Mouse (Mus musculus) adrenal gland, postnatal 36 days (tissue): ENCODE data around the gene Gtf2i. TPM values are rescaled to one million over a fixed set of nuclear protein-coding genes. Genes with fewer than 3 reads are reported as not detected.

ENCODE experiments used
- DNase-seq, 2 experiments: peaks; one replicate each; pipeline ENCODE4 v3.0.0; 2021; ENCODE audit warnings: mixed read lengths in 1 of 2
- total RNA-seq, 2 experiments: library from RNA; stranded (reverse); gene quantifications; 2 replicates each; pipeline ENCODE4 v1.2.3; 2021

The Gtf2i gene
- total RNA-seq, 2 experiments from 2014 or later, result 230 to 239 TPM

DNA sequence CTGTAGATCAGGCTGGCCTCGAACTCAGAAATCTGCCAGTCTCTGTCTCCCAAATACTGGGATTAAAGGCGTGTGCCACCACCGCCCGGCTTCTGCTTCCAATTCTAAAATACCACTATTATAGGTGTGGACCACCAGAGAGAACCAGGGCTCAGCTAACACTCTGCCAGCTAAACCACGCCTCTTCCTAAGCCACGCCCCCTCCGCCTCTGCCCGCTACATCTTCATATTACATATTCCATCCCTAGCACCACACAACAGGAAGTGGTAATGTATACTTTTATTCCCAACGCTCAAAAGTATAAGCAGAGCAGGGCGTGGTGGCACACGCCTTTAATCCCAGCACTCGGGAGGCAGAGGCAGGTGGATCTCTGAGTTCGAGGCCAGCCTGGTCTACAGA lies 8.8 kb upstream of the Gtf2i start:
- DNase-seq, result no peak

DNA sequence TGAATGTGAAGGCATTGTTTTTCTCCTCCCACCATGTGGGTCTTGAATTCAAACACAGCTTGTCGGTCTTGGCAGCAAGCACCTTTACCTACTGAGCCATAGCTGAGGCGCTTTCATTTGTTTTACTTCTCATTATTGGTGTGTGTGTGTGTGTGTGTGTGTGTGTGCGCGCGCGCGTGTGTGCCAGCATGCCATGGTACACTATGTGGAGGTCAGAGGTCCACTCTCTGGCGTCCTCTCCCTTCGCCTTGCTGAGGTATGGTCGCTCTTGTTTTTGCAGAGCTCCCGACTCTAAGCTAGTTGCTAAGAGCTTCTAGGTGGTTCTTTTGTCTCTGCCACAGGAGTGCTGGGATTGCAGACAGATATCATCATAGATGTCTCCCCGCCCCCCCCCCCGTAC lies 7.8 kb upstream of the Gtf2i start:
- no peak for DNase-seq

DNA sequence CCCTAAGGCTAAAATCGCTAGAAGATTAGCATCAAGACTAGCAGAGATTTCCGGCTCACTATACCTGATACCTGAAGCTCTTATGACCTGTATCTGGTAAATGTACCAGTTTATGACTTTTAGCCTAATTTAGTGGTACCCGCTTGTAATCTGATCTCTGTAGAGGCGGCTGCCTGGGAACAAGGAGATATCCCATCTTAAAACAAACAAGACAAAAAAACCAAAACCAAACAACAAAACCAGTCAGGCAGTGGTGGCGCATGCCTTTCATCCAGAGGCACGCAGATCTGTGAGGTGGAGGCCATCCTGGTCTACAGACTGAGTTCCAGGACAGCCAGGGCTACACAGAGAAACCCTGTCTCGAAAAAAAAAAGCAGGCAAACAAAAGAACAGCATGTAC lies 7.1 kb upstream of the Gtf2i start:
- no peak for DNase-seq

DNA sequence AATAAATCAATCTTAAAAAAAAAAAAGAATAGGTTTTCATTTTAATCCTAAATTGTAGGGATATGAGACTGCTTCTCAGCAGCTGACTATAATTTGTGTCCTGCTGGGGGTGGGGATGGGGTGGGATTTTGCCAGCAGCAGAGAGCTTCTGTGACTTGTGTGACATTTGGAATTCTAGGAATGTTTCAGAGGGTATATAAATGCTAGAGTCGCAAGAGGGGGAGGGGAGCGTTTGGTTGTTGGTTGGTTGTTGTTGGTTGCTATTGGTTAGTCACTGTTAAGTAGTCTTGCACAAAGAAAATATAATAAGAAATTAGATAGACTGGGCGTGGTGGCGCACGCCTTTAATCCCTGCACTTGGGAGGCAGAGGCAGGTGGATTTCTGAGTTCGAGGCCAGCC lies 4.3 kb upstream of the Gtf2i start:
- no peak for DNase-seq

DNA sequence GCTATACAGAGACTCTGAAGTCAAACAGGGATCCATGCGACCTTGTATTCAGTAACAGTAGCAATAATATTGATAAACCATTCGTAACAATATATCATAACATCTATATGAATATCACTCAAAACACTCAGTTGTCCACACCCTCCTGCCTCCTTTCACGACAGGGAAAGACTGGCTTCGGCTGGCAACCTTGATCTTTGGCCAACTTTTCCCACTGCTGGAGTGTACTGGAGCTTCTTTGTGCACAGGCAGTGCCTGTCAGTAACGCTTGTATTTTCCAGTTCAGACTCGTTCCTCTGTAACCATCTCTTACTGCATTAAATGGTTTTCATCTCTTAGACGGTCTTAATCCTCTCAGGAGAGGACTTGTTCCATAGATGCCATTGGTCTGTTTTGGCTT lies 2.2 kb upstream of the Gtf2i start:
- peak; percentile 76 to 77 for DNase-seq

DNA sequence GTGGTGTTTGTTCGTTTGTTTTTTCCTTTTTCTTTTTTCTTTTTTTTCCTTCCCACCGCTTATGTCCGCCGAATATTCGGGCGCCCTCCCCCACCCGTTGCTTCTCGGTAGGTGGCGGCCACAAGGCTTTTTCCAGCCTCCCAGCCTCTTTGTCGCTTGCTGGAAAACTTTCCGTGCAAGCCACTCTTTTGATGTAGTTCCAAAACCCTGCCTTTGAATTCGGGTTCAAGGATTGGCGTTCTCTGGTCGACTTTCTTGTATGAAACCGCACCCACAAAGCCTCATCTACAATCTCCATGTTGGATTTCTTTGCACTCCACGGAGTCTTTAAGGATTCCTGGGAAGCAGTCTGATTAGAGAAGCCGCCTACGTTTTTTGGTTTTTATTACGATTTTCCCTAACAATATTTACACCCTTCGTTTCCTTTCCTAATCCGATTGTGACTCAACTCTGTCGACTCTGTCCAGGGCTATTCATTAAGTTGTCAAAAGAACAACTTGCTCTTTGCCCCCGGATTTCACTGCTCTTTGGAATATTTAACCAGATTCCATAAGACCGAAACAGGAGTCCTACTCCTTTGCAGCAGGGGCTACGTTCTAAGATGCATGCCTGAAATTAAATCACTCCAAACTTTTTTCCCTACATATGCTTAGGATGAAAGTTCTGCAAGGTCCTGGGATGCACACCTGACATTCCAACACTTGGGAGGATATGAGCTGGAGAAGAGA lies 1.2 kb upstream of the Gtf2i start:
- DNase-seq, result peak; percentile 83 to 88

DNA sequence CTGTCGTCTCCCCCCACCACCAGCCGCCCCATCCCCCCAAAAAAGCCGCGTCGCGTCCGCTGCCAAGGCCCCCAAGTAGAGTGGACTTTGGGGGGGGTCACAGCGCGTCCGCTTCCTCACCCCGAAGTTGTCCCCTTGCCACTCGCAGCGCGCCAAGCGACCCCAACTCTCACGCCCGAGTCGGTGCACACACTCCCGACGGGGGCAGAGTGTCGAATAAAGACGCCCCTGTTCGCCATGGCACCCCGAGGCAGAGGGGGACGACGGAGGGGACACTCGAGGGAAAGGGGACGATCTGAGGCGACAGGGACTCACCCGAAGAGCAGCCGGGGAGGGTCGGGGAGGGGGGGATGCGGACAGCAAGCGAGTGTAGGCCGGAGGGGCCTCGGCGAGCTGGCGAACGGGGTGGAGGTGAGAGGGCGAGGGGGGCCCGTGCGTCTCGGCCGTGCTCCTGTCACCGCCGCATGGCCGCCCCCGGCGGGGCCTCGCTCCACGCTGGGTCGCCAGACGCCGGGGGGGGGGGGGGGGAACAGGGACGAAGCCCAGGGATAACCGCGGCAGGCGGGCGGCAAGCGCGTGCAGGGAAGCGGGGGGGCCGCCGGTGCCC lies 389 bp downstream of the Gtf2i start:
- no peak for DNase-seq

DNA sequence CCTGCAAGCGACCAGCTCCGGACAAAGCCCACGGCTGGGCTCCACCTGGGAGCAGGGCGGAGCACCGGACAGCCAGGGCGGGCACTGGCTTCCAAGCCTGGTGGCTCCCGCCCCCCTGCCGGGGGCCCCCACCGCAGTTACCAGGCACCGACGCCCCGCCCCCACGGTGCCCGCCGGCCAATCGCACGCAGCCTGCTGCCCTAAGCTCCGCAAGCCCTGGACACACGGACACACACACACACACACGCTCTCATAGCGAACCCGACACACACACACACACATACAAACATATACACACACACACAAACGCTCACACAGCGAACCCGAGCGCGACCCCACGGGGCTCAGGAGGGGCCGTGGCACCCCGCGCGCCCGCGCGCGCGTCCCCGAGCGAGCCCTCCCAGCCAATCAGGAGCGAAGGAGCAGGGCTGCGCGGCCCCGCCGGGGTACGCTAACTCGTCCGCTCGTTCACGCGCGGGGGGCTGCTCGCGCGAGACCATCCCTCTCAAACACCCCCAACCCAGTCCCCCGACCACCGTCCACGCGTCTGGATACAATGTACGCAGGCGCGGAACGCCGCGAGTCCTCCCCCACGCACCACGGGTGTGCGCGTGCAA lies 1.0 kb downstream of the Gtf2i start:
- DNase-seq, result peak; percentile 98 to 99

DNA sequence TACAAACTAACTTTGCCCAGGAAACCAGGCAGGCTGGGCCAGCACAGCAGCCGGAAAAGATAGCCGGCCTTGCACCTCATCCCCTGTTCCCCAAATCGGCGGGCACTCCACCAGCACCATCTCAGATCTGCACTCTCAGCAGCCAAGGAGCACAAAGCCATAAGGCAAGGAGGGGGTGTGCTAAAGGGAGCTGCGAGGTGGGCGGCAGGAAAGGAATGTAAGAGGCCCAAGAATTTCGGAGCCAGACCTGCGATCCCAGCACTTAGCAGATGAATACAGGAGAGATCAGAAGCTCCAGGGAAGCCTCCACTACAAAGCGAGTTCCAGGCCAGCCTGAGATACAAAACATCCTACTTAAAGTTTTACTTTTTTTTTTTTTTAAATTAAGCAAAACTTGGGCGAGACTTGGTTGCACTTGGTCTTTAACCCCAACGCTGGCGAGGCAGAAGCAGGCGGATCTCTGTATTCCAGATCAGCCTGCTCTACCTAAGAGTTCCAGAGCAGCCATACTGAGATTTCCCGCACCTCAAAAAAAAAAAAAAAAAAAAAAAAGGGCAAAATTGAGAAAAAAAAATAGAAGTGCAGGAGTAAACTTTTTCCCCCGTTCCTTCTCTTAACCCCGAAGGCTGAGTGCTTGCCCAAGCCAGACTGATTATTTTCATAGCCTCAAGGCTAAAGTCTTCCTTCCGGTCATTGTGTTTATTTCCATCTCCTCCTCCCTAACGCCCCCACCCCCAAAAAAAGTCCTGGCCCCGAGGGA lies 1.7 kb downstream of the Gtf2i start:
- DNase-seq, result peak in 1 of 2 experiments; percentile 43

DNA sequence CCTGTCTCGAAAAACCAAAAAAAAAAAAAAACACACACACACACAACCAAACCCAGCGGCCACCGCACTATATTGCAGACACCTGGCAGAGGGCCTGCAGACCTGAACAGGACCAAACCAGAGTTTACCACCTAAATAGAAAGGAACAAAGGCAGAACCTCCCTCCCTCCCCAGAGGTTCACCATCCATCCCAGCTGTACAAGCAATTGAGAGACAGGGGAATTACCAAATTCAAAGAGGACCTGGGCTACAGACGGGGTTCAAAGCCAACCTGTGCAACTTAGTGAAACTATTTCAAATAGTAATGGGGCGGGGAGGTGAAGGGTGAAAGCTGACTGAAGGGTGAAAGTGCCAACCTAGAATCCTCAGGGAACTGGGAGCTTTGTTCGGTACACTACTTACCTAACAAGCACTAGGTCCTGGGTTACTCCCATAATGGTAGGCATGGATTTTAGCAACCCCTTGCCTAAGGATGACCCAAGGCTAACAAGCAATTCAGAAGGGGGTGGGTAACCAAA lies 2.6 kb downstream of the Gtf2i start:
- no peak for DNase-seq

DNA sequence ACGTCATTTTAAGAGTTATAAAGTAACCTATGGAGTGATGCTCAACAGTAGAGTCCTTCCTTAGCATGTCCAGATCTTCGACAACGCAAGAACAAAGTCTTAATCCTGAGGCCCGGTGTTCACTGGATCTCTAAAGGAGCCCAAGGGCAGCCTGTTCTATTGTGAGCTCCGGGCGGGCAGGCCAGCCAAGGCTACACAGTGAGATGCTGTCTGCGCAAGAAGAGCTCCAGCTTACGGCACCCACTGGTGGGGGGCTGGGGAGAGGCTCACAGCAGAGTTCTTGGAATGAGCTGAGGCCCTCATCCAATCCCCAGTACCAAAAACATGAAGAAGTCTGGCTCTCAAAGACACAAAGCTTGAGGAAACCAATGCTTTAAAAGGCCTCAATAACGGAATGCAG lies 4.4 kb downstream of the Gtf2i start:
- DNase-seq, result peak; percentile 50 to 58

DNA sequence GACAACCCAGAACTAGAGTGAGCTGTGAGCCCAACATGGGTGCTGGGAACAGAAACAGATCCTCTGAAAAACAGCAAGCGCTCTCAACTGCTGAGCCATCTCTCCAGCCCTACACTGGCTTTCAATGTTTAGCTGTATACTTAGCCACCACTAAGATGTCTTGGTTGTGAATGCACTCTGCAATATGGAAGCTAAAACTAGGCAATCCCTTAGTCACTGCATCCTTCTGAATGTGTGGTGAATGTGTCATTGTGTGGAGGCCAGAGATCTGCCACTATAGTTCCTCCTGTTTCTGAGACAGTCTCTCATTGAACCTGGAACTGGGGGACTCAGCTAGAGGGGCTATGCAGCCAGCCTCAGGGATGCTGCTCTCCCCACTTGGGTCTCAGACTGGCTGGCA lies 5.2 kb downstream of the Gtf2i start:
- DNase-seq, result no peak

DNA sequence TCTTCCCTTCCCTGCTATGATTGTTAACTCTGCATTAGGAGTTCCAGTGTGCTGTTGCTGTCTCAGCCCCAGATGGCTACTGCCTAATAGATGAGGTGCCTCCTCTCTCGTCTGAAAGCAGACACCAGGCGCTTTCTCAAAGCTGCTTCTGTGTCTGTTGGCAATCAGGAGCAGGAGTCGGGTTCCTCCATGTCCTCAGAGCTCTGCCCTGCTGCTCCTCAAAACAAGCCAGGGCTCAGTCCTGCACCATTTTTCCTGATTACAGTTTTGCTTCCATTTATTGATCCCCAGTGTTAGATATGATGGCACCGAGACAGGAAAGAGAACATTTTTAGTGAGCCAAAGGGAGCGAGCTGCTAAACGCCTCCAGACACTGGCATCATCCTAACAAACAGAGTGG lies 9.9 kb downstream of the Gtf2i start:
- DNase-seq, result no peak

DNA sequence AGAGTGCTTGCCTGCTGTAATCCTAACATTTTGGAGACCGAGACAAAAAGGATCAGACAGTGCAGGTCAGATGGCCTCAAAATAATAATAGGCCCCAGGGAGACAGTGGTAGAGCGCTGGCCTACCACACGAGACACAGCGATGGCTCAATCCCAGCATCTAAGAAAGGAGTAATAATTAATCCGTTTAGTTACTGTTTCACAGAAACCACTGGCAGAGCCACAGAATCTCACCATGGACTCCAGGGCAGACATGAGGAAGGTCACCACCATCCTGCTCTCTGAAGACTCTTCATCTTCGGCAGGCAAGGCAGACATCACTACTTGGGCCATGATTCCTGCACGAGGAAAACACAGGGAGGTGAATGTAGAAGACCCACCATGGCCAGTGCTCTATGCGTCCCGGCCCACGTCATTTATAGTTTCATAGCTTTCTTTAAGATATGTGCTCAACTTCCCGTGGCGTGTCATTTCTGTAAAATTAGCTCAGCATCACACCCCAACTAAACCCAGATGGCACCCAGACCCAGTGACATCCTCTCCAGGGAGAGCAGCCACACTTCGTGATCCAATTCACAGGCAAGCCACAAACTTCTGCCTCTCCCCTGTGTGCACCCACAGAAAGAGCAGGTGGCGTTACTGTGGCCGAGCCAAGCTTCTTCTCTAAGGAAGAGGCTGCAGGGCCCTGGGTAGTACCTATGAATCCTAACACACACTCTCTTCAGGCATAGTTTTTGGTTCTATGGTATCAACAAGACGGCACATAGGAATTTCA lies 19.1 kb downstream of the Gtf2i start:
- no peak for DNase-seq

DNA sequence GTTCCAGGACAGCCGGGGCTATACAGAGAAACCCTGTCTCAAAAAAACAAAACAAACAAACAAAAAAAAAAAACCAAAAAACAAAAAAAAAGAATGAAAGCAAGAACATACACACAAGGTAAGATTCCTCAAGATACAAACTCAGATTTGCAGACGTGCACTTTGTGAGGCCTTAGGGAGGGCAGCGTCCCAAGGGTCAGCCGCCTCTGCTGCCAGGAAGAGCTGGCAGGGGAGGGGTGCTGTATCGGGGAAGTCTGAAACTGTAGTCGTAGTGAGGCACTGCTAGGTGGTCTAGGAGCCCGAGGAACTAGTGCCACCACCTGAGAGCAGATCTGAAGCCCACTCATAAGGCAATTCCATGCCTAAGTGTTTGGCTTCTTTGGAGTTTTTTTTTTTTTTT lies 20.0 kb downstream of the Gtf2i start:
- no peak for DNase-seq

DNA sequence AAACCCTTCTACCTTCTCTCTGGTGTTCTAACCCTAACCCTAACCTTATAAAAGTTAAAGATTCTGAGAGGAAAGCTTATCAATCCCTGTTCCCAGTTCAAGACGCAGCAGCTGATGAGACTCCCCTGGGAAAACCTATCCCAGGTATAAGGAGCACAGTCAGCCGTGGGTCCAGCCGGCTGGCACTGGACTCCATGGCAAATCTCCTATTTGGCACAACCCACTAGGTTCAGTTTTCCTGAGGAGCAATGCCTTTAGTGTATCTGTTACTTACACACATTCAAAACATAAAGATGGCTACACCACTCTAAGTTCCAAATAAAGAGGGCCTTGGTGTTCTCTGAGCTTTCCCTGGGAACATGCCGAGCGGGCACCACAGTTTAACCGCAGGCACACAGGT lies 23.5 kb downstream of the Gtf2i start:
- no peak for DNase-seq

DNA sequence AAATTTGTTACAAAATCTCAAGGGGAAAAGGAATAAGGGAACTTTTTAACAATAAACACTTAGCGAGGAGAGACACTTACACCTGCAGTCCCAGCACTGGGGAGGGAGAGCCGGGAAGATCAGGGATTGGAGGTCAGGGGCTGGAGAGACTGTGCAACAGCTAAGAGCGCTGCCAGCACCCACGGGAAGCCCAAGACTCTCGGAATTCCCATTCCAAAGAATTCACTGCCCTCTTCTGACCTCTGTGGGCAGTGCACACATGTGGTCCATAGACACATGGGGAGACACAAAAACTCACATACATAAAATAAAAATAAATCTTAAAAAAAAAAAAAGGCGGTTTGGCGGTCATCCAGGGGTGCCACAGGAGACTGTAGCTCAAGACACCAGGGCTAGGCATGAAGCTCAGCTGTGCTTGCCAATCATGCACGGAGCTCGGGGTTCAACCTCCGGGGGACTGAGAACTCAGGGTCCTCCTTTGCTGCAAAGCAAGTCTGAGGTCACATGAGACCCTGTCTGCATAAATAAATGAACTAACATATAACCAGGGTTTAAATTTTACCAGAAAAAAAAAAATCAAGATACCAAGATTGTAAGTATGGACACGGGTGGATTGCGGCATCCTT lies 24.5 kb downstream of the Gtf2i start:
- DNase-seq, result no peak

DNA sequence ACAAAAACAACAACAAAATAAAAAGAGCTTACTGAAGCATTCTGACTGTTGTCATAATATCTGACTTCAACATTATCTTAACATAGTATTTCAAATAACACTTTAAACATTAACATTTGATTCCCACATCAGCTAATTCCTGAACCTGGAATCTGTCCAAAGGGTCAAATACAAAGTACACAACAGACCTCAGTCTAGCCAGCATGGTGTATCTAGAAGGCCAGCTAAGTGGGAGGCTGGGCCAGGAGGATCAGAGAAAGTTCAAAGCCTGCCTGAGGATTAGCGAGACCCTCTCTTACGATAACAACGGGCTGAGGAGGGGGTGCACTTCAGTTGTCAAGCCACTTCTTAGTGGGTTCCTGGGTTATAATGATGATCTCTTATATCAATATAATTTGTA lies 26.5 kb downstream of the Gtf2i start:
- DNase-seq, result no peak

DNA sequence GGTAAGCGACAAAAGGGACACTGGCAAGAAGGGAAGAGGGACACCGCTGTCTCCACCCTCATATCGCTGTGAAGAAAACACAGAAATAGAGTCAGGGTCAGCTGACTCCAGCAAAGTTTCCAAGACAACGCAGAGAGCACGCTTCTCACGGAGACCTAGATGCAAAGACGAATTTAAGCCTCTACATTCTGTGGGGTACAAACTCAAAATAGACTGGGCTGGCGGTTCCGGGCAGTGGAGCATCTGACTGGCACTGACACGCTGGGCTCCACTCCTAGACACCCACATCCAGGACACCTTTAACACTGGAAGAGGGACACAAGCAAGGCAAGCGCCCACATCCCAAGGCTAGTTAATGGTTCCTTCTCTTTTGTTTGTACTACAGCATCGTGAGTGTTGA lies 29.6 kb downstream of the Gtf2i start:
- no peak for DNase-seq

DNA sequence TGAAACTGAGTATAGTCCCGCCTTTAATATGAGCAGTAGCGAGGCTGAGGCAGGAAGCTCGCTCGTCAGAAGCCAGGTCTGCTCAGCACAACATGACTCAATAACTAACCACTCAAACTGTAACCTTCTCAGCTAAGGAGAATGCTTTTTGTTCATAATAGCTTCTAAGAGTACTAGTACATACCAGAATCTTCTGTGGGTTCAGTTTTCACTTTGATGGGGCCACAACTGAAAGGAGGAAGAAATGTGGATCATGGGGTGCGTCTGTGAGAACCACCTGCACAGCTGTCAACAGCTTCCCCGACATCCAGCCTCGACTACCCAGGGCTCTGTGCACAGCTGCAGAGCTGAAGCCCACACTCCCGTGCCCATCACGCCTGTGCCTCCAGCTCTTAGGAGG lies 32.0 kb downstream of the Gtf2i start:
- DNase-seq, result no peak

DNA sequence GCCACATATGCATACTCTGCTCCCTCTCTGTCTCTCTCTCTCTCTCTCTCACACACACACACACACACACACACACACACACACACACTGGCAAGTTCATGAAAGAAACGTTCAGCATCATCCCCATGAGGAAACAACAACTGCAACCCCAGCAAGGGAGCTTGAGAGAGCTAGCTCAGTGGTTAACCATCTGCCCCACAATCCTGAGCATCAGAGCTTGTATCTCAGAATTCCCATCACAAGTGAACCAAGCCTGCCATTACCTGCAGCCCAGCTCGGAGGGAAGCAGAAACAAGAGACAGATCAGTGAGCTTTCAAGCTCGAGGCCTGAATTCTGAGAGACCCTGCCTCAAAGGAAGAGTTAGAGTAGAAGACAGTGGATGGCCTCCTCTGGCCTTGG lies 32.5 kb downstream of the Gtf2i start:
- DNase-seq, result no peak

DNA sequence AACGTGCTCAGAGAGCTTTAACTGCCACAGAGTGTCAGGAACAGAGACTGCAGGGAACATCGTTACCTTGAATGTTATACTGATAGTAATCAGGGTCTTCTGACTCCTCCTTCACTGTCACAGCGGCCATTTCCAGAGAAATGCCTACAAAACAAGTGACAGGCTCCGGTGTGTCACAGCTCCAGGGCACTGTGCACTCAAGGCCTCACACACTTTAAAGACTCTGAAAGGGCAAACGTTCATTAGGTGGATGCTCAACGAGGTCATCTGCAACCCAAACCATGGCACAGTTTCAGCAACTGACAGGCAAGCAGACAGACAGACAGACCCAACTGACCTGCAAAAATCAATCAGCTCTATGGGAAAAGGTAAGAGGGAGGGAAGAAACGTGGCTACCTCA lies 35.2 kb downstream of the Gtf2i start:
- DNase-seq, result peak; percentile 35 to 51
